Mouse (Mus musculus) neural tube, embryonic 12.5 days (tissue): Measurements from ENCODE around the gene Dyrk1b. TPM values are rescaled to one million over a fixed set of nuclear protein-coding genes. Genes with fewer than 3 reads are reported as not detected.

Experiments
- ATAC-seq: fragments of 200-750 bp; cut with Nextera tagmentation; 2 replicates; pipeline ENCODE4 v1.8.0; 2017; ENCODE audit warnings: low read depth, mild to moderate bottlenecking, moderate TSS enrichment, moderate library complexity; ENCODE audit not compliant: low FRiP score
- H3K27ac ChIP-seq: fragments of 300-500 bp; sonication (generic); 2 replicates; pipeline ENCODE4 v1.5.1; 2016
- H3K27me3 ChIP-seq: fragments of 300-500 bp; sonication (generic); replicated peaks from 2 replicates; pipeline ENCODE4 v1.6.1; 2016; ENCODE audit warnings: mild to moderate bottlenecking
- H3K36me3 ChIP-seq: fragments of 300-500 bp; sonication (generic); 2 replicates; pipeline ENCODE4 v1.6.1; 2016; ENCODE audit warnings: mild to moderate bottlenecking
- H3K4me1 ChIP-seq: fragments of 300-500 bp; sonication (generic); 2 replicates; pipeline ENCODE4 v1.6.1; 2016
- H3K4me2 ChIP-seq: fragments of 300-500 bp; sonication (generic); replicated peaks from 2 replicates; pipeline ENCODE4 v1.6.1; 2016; ENCODE audit warnings: mild to moderate bottlenecking
- H3K4me3 ChIP-seq: fragments of 300-500 bp; sonication (generic); 2 replicates; pipeline ENCODE4 v1.5.1; 2016
- H3K9ac ChIP-seq: fragments of 300-500 bp; sonication (generic); 2 replicates; pipeline ENCODE4 v1.6.1; 2016; ENCODE audit warnings: mild to moderate bottlenecking
- H3K9me3 ChIP-seq: fragments of 300-500 bp; sonication (generic); 2 replicates; pipeline ENCODE4 v1.6.1; 2016; ENCODE audit warnings: mild to moderate bottlenecking
- WGBS: fragments of 180-500 bp; shearing (Covaris S2); methylation state at CpG from one replicate; pipeline ENCODE4 v1.1.7; 2016; 5-methylcytosine and 5-hydroxymethylcytosine counted together
- polyA plus RNA-seq: library from polyadenylated mRNA; unstranded; fragments of >200 nt; fragmentation: Nextera tagmentation; extraction: Ambion mirVana; gene quantifications from 2 replicates; pipeline ENCODE4 v1.2.1, GENCODE M21; 2016

Gene Dyrk1b
- polyA plus RNA-seq, 1 experiment from 2014 or later, result 20.4 TPM

DNA sequence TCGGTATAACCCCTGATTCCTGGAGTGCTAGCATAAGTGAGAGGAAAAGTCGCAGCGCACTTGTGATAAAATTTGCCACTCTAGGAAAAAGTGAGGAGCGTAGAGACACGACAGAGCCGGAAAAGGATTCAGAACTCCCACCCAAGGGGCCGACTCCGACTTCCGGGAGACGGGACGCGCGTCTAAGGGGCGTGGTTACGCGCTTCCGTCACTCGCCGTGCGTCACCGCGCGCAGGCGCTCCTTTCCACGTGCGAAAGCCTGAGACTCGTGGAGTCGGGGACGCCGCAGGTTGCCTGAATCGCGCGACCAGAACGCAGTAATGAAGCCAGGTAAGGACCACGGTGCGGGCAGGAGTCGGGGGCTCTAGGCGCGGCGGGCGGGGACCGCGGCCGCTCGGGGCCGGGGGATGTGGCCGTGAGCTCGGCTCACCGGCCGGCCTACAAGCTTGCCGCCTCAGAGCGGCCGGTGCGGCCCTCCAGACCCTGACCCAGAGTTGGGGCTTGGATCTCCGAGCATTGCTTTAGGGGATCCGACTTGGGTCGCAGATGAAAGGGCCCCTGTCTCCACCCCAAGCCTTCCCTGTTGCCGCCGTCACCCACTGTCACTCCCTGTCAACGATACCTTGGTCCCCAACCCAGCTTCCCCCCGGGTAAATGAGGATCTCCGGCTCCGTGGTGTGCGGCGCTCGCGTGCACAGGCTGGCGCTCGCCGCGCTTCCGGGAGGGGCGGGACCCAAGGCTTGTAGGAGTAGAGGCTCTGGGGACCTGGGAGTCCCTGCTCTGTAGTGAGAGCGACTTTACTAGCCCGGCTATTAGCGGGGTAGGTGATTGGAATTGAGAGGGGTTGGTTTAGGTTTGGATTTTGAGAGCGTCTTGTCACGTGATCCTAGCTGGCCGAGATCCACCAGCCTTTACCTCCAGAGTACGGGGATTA, 9.5 kb upstream of the Dyrk1b start, which contains the start of gene Fbl:
Gene Fbl, plus strand, starts transcription at position 222 of the 934 bp plus-strand sequence.
- under 1% methylated on average over 80 of the region's 80 CpGs for WGBS
- Histone ChIP-seq H3K9ac (peak within 1 kb of the TSS; percentile 80), H3K27me3 (no peaks in the 10 kb centered on the region), H3K27ac (peak within 1 kb of the TSS; percentile 53), H3K4me2 (peak within 1 kb of the TSS; percentile 95), H3K36me3 (no peaks in the 10 kb centered on the region), H3K4me3 (peak within 1 kb of the TSS; percentile 86), H3K9me3 (no peaks in the 10 kb centered on the region), H3K4me1 (peaks cover 26% of the 10 kb centered on the region)
- ATAC-seq, result peak; percentile 90

DNA sequence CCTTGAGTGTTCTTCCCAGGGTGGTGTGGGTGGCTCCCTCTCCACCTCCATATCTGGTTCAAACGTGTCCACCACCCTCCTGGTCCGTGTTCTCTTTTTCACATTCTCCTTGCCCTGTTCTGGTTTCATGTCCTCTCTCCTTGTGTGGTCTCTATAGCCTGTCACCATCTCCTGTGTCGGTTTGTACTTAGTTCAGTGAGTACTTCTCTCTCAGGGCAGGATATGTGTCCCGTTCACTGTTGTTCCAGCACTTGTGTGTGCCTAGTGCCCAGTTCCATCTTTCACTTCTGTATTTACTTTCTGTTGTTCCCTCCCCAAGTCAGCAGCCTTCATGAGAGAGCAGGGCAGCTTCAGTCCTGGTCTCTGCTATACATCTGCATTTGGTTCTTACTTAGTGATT, 3.9 kb upstream of the Dyrk1b start:
- Histone ChIP-seq H3K27ac (no peak overlapping the region), H3K4me3 (no peak overlapping the region), H3K27me3 (no peaks in the 10 kb centered on the region), H3K9ac (no peak overlapping the region), H3K9me3 (no peaks in the 10 kb centered on the region), H3K4me1 (peaks cover 15% of the 10 kb centered on the region), H3K4me2 (no peak overlapping the region), H3K36me3 (peaks cover 35% of the 10 kb centered on the region)
- WGBS, result 88% methylated on average over 4 of the region's 4 CpGs
- no peak for ATAC-seq

DNA sequence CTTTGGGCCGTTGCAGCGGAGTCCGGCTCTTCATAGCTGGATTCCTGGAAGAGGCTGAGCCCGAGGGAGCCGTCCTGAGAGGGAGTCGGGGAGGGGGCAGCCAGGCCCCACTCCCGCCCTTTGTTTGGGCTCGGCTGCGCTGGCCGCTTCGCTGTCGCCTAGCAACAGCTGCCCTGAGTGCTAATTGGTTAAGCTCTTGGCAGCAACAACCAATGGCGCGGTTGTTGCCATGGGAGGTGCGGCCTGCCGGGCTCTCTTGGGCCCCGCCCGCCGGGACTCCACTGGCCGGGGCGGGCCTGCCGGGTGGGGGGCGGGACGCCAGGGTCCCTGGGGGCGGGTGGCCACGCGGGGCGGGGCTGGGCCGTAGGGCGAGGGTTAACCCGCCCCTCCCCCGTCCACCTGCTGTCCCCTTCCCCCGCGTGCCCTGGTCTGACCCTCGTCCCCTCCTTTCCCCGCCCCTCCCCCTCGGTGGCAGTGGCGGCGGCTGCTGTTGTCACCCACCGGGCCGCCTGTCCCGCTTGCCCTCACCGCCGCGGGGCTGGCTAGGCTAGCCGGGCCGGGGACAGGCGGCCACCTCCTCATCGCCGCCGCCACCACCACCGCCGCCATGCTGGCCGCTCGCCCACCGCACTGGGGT, 590 bp downstream of the Dyrk1b start:
- H3K27ac ChIP-seq, result peak overlapping the region; percentile 83
- peak overlapping the region; percentile 95 for H3K4me3 ChIP-seq
- peaks cover 72% of the 10 kb centered on the region for H3K36me3 ChIP-seq
- peaks cover 13% of the 10 kb centered on the region for H3K4me1 ChIP-seq
- no peaks in the 10 kb centered on the region for H3K27me3 ChIP-seq
- peak; percentile 96 for ATAC-seq
- 2% methylated on average over 33 of the region's 56 CpGs for WGBS
- H3K9me3 ChIP-seq, result no peaks in the 10 kb centered on the region
- H3K9ac ChIP-seq, result peak overlapping the region; percentile 93
- peak overlapping the region; percentile 85 for H3K4me2 ChIP-seq

DNA sequence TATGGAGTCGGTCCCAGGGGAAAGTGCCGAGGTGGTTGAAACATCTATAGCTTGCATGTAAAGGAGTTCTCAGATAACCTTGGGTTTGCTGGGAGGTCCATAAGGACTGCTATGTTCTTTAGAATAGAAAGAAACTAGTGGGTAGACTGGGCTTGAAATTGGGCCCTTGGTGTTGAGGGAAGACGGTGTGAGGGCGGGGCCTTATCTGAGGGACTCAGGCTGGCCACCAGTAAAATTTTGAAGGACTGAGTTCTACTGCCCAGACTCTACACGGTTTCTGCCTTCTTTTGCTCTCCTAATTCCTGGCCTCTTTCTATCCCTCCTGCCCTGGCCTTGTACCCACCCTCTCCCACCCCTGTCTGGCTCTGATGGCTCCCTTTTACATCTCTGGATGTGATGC, 1.6 kb downstream of the Dyrk1b start:
- Histone ChIP-seq H3K4me2 (peak overlapping the region; percentile 85), H3K36me3 (peaks cover 72% of the 10 kb centered on the region), H3K9me3 (no peaks in the 10 kb centered on the region), H3K27me3 (no peaks in the 10 kb centered on the region), H3K4me3 (peak overlapping the region; percentile 95), H3K4me1 (peaks cover 13% of the 10 kb centered on the region), H3K9ac (peak overlapping the region; percentile 93), H3K27ac (no peak overlapping the region)
- WGBS, result 84% methylated on average over 5 of the region's 5 CpGs
- ATAC-seq, result no peak

DNA sequence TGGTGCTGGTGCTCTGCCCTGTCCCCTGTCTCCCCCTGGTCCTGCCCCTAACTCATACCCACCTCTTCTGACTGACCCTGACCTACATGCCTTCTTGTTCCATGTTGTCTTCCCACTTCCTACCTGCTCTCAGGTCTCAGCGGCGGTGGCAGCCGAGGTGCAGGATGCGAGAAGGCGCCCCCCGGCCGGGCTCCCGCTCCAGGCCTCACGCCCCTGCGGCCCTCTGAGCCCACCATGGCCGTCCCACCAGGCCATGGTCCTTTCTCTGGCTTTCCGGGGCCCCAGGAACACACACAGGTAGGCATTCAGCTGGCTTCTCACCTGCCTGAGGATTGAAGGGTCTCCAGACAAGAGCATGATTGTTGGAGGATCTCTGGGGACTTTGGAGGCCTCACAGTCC, 2.1 kb downstream of the Dyrk1b start:
- 96% methylated on average over 12 of the region's 12 CpGs for WGBS
- H3K4me3 ChIP-seq, result peak overlapping the region; percentile 95; the same call in 1 of the 2 replicates
- peak overlapping the region; percentile 85 for H3K4me2 ChIP-seq
- peaks cover 13% of the 10 kb centered on the region for H3K4me1 ChIP-seq
- no peak for ATAC-seq
- no peaks in the 10 kb centered on the region for H3K27me3 ChIP-seq
- H3K9me3 ChIP-seq, result no peaks in the 10 kb centered on the region
- peaks cover 72% of the 10 kb centered on the region for H3K36me3 ChIP-seq
- peak overlapping the region; percentile 93 for H3K9ac ChIP-seq
- H3K27ac ChIP-seq, result no peak overlapping the region

DNA sequence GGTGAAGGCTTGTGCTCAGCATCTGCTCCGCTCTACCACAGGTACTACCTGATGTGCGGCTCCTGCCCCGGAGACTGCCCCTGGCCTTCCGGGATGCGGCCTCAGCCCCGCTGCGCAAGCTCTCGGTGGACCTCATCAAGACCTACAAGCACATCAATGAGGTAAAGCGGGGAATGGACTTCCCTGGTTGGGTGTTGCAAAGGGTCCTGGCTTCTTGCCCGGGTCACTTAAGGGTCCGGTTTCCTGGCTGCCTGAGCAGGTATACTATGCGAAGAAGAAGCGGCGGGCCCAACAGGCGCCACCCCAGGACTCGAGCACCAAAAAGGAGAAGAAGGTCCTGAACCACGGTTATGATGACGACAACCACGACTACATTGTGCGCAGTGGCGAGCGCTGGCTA, 3.1 kb downstream of the Dyrk1b start:
- 97% methylated on average over 22 of the region's 22 CpGs for WGBS
- ATAC-seq, result no peak
- peaks cover 72% of the 10 kb centered on the region for H3K36me3 ChIP-seq

DNA sequence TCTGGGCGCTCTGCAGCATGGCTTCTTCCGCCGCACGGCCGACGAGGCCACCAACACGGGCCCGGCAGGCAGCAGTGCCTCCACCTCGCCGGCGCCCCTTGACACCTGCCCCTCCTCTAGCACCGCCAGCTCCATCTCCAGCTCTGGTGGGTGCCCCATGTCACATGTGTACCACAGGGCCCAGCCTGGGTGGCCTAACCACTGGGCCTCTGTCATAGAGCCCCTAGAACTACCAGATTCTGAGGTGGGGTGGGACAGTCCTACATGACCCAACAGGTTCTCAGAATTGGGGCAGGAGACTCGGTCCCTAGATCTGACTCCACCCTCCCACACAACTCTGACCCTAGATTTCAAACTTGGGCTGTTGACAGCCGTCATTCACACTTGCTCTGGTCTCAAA, 6.6 kb downstream of the Dyrk1b start:
- H3K4me3 ChIP-seq, result no peak overlapping the region
- H3K27me3 ChIP-seq, result no peaks in the 10 kb centered on the region
- no peak overlapping the region for H3K9ac ChIP-seq
- ATAC-seq, result no peak
- H3K9me3 ChIP-seq, result no peaks in the 10 kb centered on the region
- H3K4me1 ChIP-seq, result peaks cover 6% of the 10 kb centered on the region; the same call in 1 of the 2 replicates
- H3K36me3 ChIP-seq, result peaks cover 98% of the 10 kb centered on the region
- no peak overlapping the region for H3K4me2 ChIP-seq
- no peak overlapping the region for H3K27ac ChIP-seq
- WGBS, result 95% methylated on average over 14 of the region's 14 CpGs

More for the DNA sequence above, 3.1 kb downstream of the Dyrk1b start:
- H3K4me3 ChIP-seq, result no peak overlapping the region
- H3K4me1 ChIP-seq, result peaks cover 13% of the 10 kb centered on the region
- H3K9me3 ChIP-seq, result no peaks in the 10 kb centered on the region
- no peak overlapping the region for H3K4me2 ChIP-seq
- H3K27ac ChIP-seq, result no peak overlapping the region
- H3K27me3 ChIP-seq, result no peaks in the 10 kb centered on the region
- H3K9ac ChIP-seq, result no peak overlapping the region

DNA sequence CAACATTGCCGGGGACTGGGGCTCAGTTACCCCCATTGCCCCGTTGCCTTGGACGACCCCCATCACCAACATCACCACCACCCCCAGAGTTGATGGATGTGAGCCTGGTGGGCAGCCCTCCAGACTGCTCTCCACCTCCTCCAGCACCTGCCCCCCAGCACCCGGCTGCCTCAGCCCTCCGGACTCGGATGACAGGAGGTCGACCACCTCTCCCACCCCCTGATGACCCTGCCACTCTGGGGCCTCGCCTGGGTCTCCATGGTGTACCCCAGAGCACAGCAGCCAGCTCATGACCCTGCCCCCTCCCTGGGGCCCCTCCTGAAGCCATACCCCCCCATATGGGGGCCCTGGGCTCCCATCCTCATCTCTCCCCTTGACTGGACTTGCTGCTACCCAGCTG, 7.4 kb downstream of the Dyrk1b start:
- no peak overlapping the region for H3K9ac ChIP-seq
- no peak overlapping the region for H3K27ac ChIP-seq
- H3K4me2 ChIP-seq, result no peak overlapping the region
- ATAC-seq, result no peak
- H3K36me3 ChIP-seq, result peaks cover 100% of the 10 kb centered on the region
- no peak overlapping the region for H3K4me3 ChIP-seq
- H3K9me3 ChIP-seq, result no peaks in the 10 kb centered on the region
- no peaks in the 10 kb centered on the region for H3K4me1 ChIP-seq
- H3K27me3 ChIP-seq, result no peaks in the 10 kb centered on the region
- 89% methylated on average over 8 of the region's 8 CpGs for WGBS

DNA sequence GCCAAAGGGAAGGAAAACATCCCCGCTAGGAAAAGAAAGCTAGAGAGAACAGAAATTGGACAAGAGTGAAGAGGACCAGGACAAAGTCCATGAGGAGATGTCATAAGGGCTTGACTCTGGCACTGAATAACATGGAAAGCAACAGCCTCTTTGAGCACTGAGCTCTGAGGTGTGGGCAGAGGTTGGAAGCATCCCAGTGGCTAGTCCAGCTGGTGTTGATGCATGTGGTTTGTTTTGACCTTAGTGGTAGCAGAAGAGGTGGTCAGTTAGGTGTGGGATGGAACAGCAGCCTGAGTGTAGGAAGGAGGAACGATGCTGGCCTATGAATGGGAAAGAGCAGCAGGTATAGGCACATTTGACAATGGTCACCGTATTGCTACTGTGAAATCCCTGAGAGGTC, 12.2 kb downstream of the Dyrk1b start:
- 90% methylated on average over 3 of the region's 3 CpGs for WGBS

DNA sequence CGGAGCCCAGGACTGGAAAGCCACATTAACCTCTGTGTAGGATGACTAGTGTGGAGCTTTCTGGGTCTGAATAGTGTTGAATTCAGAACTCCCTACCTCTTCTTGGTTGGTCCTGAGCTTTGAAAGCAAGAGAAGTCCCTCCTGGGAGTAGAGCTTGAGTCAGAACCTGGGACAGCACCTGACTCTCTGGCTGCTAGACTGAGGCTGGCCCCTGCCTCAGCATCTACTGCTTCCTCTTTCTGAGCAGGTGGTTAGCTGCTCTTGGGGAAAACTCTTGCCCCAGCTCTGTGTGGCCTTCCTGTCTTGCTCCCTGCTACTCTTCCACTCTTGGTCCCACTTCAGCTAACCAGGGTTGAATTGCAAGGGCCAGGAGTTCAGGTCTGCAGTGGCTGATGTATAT, 12.6 kb downstream of the Dyrk1b start:
- Histone ChIP-seq H3K4me2 (no peak overlapping the region), H3K27me3 (no peaks in the 10 kb centered on the region), H3K9me3 (no peaks in the 10 kb centered on the region), H3K4me3 (no peak overlapping the region), H3K36me3 (peaks cover 82% of the 10 kb centered on the region), H3K27ac (no peak overlapping the region), H3K9ac (no peak overlapping the region), H3K4me1 (no peaks in the 10 kb centered on the region)
- WGBS, result 100% methylated on average over 1 of the region's 1 CpGs
- ATAC-seq, result no peak

More for the DNA sequence above, 12.2 kb downstream of the Dyrk1b start:
- no peak for ATAC-seq
- H3K36me3 ChIP-seq, result peaks cover 86% of the 10 kb centered on the region
- no peaks in the 10 kb centered on the region for H3K27me3 ChIP-seq
- no peak overlapping the region for H3K4me2 ChIP-seq
- no peak overlapping the region for H3K4me3 ChIP-seq
- H3K9ac ChIP-seq, result no peak overlapping the region
- no peak overlapping the region for H3K27ac ChIP-seq
- no peaks in the 10 kb centered on the region for H3K9me3 ChIP-seq
- H3K4me1 ChIP-seq, result no peaks in the 10 kb centered on the region

DNA sequence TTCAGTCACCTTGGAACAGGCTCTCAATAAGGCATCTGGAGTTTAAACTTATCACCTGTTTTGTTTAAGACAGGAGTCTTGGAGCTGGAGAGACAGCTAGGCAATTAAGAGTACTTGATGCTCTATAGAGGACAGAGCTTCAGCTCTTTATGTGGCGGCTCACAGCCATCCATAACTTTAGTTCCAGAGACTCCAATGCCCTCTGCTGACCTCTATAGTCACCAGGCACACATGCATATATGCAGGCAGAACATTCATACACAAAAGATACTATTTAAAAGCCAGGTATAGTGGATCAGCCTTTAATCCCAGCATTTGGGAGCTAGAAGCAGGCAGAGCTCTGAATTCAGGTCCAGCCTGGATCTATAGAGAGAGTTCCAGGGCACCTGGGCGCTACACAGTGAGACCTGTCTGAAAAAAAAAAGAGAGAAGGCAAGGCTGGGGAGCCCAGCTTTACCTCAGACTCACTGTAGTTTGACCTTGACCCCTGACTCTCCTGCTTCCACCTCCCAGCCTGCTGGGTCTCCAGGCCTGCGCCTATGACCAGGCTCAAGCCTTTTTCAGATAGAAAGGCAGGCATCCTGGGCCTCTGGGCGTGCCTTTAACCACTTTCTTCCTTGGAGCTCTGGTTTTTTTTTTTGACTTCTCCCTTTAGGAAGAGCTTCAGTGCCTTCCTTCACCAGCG, 16.3 kb downstream of the Dyrk1b start:
- H3K9ac ChIP-seq, result no peak overlapping the region
- H3K36me3 ChIP-seq, result peaks cover 52% of the 10 kb centered on the region
- H3K27me3 ChIP-seq, result no peaks in the 10 kb centered on the region
- H3K27ac ChIP-seq, result no peak overlapping the region
- H3K4me1 ChIP-seq, result no peaks in the 10 kb centered on the region
- no peak overlapping the region for H3K4me3 ChIP-seq
- WGBS, result 87% methylated on average over 5 of the region's 5 CpGs
- ATAC-seq, result no peak
- no peaks in the 10 kb centered on the region for H3K9me3 ChIP-seq
- H3K4me2 ChIP-seq, result no peak overlapping the region

DNA sequence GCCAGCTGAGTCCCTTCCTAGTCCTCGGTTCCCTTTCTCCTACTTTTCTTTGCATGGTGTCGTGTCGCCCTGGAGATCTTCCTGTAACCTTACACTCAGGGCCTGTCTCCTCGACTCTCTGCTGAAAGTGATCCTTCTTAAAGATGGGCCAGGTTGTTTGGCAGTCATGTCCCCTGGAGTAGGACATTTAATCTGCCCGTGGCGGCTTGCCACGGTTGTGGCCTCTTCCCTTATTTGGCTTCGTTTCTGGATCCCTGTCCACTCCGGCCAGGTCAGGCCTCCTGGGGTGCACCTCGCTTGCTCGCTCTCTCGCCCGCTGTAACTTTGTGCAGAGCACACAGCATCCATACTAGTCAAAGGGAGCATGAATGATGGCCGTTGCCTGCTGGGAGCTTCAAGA, 17.3 kb downstream of the Dyrk1b start:
- no peak overlapping the region for H3K4me3 ChIP-seq
- H3K36me3 ChIP-seq, result peaks cover 42% of the 10 kb centered on the region
- no peak overlapping the region for H3K4me2 ChIP-seq
- ATAC-seq, result no peak
- 54% methylated on average over 14 of the region's 14 CpGs for WGBS
- no peaks in the 10 kb centered on the region for H3K27me3 ChIP-seq
- no peak overlapping the region for H3K27ac ChIP-seq
- H3K9me3 ChIP-seq, result no peaks in the 10 kb centered on the region
- H3K4me1 ChIP-seq, result no peaks in the 10 kb centered on the region
- no peak overlapping the region for H3K9ac ChIP-seq
